Mouse (Mus musculus) bone marrow macrophage, adult 2 months (primary cell): ENCODE measurements around the gene Tbc1d2b.

Experiments used
- CTCF ChIP-seq: IDR thresholded peaks from 2 replicates; pipeline ENCODE4 v1.5.1; 2012; ENCODE audit warnings: low read depth, mild to moderate bottlenecking, low read length, moderate library complexity
- POLR2A ChIP-seq: IDR thresholded peaks from 2 replicates; pipeline ENCODE4 v1.6.1; 2012; ENCODE audit warnings: mild to moderate bottlenecking, low read depth, low read length, borderline replicate concordance

DNA sequence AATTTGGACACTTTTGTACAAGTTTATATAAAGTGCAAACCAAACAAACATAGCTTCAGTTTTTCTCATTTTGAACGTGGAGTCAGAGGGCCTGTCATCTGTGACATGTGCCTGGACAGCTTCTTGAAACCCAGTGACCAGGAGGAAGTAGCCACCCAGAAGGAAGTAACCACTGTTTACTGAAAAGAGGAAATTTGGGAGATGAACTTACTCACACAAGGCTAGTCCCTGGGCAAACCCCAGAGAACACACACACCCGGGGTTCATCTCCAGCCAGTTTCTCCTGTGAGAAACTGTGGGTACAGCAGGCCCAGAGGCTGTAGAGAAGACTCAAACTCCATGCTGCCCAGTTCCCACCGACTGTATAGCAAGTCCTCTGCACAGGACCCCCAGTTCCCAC is 3.9 kb upstream of the Tbc1d2b start:
- TF ChIP-seq POLR2A, result no peak
- TF ChIP-seq CTCF, result no peak
